ENCODE assay signal across 8 mouse cellular contexts in the genomic region with DNA sequence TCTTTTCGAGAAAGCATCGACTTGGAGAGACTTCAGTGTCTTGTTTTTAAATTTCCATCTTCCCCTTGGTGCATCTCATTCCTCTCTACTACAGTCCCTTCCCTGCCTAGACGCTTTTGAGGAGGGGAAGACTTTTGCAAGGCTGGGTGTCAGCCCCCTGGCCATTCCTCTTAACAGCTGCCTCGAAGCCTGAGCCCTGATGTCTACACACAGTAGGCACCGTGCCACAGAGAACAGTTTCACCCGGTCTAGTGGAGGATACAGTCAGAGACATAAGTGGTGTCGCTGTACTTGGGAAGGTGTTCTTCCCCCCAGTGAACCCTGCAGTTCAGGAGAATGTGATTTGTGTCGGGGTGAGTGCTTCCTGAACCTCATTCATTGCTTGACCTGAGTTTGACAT. TPM values are rescaled to one million over a fixed set of nuclear protein-coding genes. Genes with fewer than 3 reads are reported as not detected.
DNase-seq lines count a peak whose midpoint lies in the region; ATAC-seq and TF ChIP-seq lines count a peak whose summit lies in the region.

No protein-coding gene starts in this region.

- H3K4me3 ChIP-seq in kidney, embryonic 15.5 days (replicated peaks): peak overlapping the region; percentile 78
- H3K4me3 ChIP-seq in bone marrow, adult 2 months (replicated peaks; ENCODE audit: control insufficient read depth, low read depth, low read length): peak overlapping the region; percentile 82
- peak overlapping the region; percentile 77 for H3K4me3 ChIP-seq in hindbrain, embryonic 13.5 days
- H3K4me3 ChIP-seq in macrophage (ENCODE audit: inconsistent target): peak overlapping the region; percentile 81

- no peak for TF ChIP-seq CTCF in bone marrow, adult 2 months (IDR thresholded peaks at IDR 0.05; ENCODE audit: control insufficient read depth, insufficient read depth, low read length)

- no peaks in the 10 kb centered on the region for H3K27me3 ChIP-seq in kidney, embryonic 15.5 days
- no peaks in the 10 kb centered on the region for H3K27me3 ChIP-seq in hindbrain, embryonic 13.5 days

- peak overlapping the region; percentile 95; the same call in 1 of the 2 replicates for H3K27ac ChIP-seq in kidney, embryonic 15.5 days
- peak overlapping the region; percentile 99 for H3K27ac ChIP-seq in bone marrow, adult 2 months (ENCODE audit: control insufficient read depth, insufficient read depth, low read depth, low read length, poor library complexity)
- H3K27ac ChIP-seq in hindbrain, embryonic 13.5 days: peak overlapping the region; percentile 97; the same call in 1 of the 2 replicates
- H3K27ac ChIP-seq in macrophage: peak overlapping the region; percentile 99

- peaks cover 55% of the 10 kb centered on the region for H3K79me2 ChIP-seq in macrophage (ENCODE audit: inconsistent target)

- TF ChIP-seq POLR2A in bone marrow, adult 2 months (IDR thresholded peaks at IDR 0.05; ENCODE audit: borderline replicate concordance, control insufficient read depth, low read depth, low read length): no peak

- peak overlapping the region; percentile 71 for H3K4me2 ChIP-seq in kidney, embryonic 15.5 days
- peak overlapping the region; percentile 74 for H3K4me2 ChIP-seq in hindbrain, embryonic 13.5 days

- DNase-seq in kidney, adult 9 months: no peak
- DNase-seq in right cerebral cortex, postnatal 14 days: no peak
- no peak for DNase-seq in layer of hippocampus, adult 9-10 months (ENCODE audit: low spot score)
- DNase-seq in gastrocnemius, postnatal 4 days (ENCODE audit: low spot score in 2 of 2): no peak

- H3K9ac ChIP-seq in kidney, embryonic 15.5 days: peak overlapping the region; percentile 76
- peak overlapping the region; percentile 88 for H3K9ac ChIP-seq in hindbrain, embryonic 13.5 days

- ATAC-seq in kidney, embryonic 15.5 days (replicated peaks; ENCODE audit: low FRiP score): no peak
- ATAC-seq in hindbrain, embryonic 13.5 days (ENCODE audit: low FRiP score): no peak

- 58% methylated on average over 8 of the region's 8 CpGs for WGBS in kidney, embryonic 15.5 days
- 2% methylated on average over 8 of the region's 8 CpGs for WGBS in bone marrow, adult 2 months
- WGBS in hindbrain, embryonic 13.5 days: 81% methylated on average over 8 of the region's 8 CpGs
- 3% methylated on average over 8 of the region's 8 CpGs for WGBS in macrophage (ENCODE audit: missing documents)

- H3K9me3 ChIP-seq in kidney, embryonic 15.5 days (replicated peaks): no peaks in the 10 kb centered on the region
- no peaks in the 10 kb centered on the region for H3K9me3 ChIP-seq in hindbrain, embryonic 13.5 days

- H3K36me3 ChIP-seq in kidney, embryonic 15.5 days: peaks cover 34% of the 10 kb centered on the region
- peaks cover 40% of the 10 kb centered on the region for H3K36me3 ChIP-seq in hindbrain, embryonic 13.5 days
- peaks cover 19% of the 10 kb centered on the region for H3K36me3 ChIP-seq in macrophage (ENCODE audit: inconsistent target)

- peaks cover 24% of the 10 kb centered on the region for H3K4me1 ChIP-seq in kidney, embryonic 15.5 days
- peaks cover 4% of the 10 kb centered on the region; the same call in 1 of the 2 replicates for H3K4me1 ChIP-seq in bone marrow, adult 2 months (ENCODE audit: control insufficient read depth, insufficient read depth, low read length)
- H3K4me1 ChIP-seq in hindbrain, embryonic 13.5 days (replicated peaks): peaks cover 30% of the 10 kb centered on the region

RNA-seq across cellular contexts. Expression of a gene that starts 0.5 kb away (rescaled TPM):
- polyA plus RNA-seq in kidney, embryonic 15.5 days (2015; fragmentation: Nextera tagmentation; extraction: Ambion mirVana): 0.24 and 0.53 TPM in 2 replicates
- polyA plus RNA-seq in bone marrow, adult 2 months (2011; ENCODE audit: insufficient read depth, insufficient read length, low replicate concordance, missing spikeins): not detected in 2 replicates
- 0.40 and 0.48 TPM in 2 replicates for polyA plus RNA-seq in hindbrain, embryonic 13.5 days (2015; fragmentation: Nextera tagmentation; extraction: Ambion mirVana)
- 1 to 10 TPM in 1 of 26 experiments, under 1 TPM in 24, not detected in 1; 0.23 to 1.0 (median 0.60) TPM for total RNA-seq in macrophage (2018; cell fraction: chromatin; rRNA removed)
- total RNA-seq in macrophage (2018; cell fraction: cytosol; rRNA removed): under 1 TPM in 25 of 26 experiments, not detected in 1; 0.04 to 0.41 (median 0.15) TPM
- 1 to 10 TPM in 1 of 26 experiments, under 1 TPM in 24, not detected in 1; 0.22 to 1.1 (median 0.56) TPM for total RNA-seq in macrophage (2018; cell fraction: nucleus; rRNA removed)
- 0.09 to 0.23 TPM (median 0.21 TPM) in 3 replicates for polyA plus RNA-seq in macrophage (2018)
- under 1 TPM in 1 of 2 experiments, not detected in 1; 0.10 TPM for total RNA-seq in gastrocnemius, postnatal 4 days (2021)

RNA-seq across cellular contexts. Expression of a gene that starts 1.0 kb away (rescaled TPM):
- 151 and 158 TPM in 2 replicates for polyA plus RNA-seq in kidney, embryonic 15.5 days (2015; fragmentation: Nextera tagmentation; extraction: Ambion mirVana)
- 53.6 and 78.1 TPM in 2 replicates for polyA plus RNA-seq in bone marrow, adult 2 months (2011; ENCODE audit: insufficient read depth, insufficient read length, low replicate concordance, missing spikeins)
- 151 and 156 TPM in 2 replicates for polyA plus RNA-seq in hindbrain, embryonic 13.5 days (2015; fragmentation: Nextera tagmentation; extraction: Ambion mirVana)
- total RNA-seq in macrophage (2018; cell fraction: chromatin; rRNA removed): 100 to 1,000 TPM in 3 of 26 experiments, 10 to 100 TPM in 23; 33.4 to 125 (median 65.7) TPM
- 100 to 1,000 TPM; 202 to 321 (median 284) TPM for total RNA-seq in macrophage (2018; cell fraction: cytosol; rRNA removed)
- 100 to 1,000 TPM in 10 of 26 experiments, 10 to 100 TPM in 16; 51.7 to 155 (median 92.3) TPM for total RNA-seq in macrophage (2018; cell fraction: nucleus; rRNA removed)
- 249 to 321 TPM (median 295 TPM) in 3 replicates for polyA plus RNA-seq in macrophage (2018)
- 100 to 1,000 TPM; 105 to 106 TPM for total RNA-seq in gastrocnemius, postnatal 4 days (2021)

RNA-seq across cellular contexts. Expression of a gene that starts 27.0 kb away (rescaled TPM):
- polyA plus RNA-seq in kidney, embryonic 15.5 days (2015; fragmentation: Nextera tagmentation; extraction: Ambion mirVana): 9.2 and 9.9 TPM in 2 replicates
- not detected in 2 replicates for polyA plus RNA-seq in bone marrow, adult 2 months (2011; ENCODE audit: insufficient read depth, insufficient read length, low replicate concordance, missing spikeins)
- polyA plus RNA-seq in hindbrain, embryonic 13.5 days (2015; fragmentation: Nextera tagmentation; extraction: Ambion mirVana): 10.9 and 12.1 TPM in 2 replicates
- 1 to 10 TPM in 19 of 26 experiments, under 1 TPM in 1, not detected in 6; 0.66 to 7.7 (median 2.6) TPM for total RNA-seq in macrophage (2018; cell fraction: chromatin; rRNA removed)
- total RNA-seq in macrophage (2018; cell fraction: cytosol; rRNA removed): 1 to 10 TPM; 1.6 to 6.0 (median 3.1) TPM
- 10 to 100 TPM in 1 of 26 experiments, 1 to 10 TPM in 21, under 1 TPM in 1, not detected in 3; 0.97 to 10.3 (median 4.2) TPM for total RNA-seq in macrophage (2018; cell fraction: nucleus; rRNA removed)
- polyA plus RNA-seq in macrophage (2018): 1.2 to 2.8 TPM (median 2.0 TPM) in 3 replicates
- 1 to 10 TPM; 2.8 to 3.1 TPM for total RNA-seq in gastrocnemius, postnatal 4 days (2021)

RNA-seq across cellular contexts. Expression of a gene that starts 27.2 kb away (rescaled TPM):
- 70.1 and 73.5 TPM in 2 replicates for polyA plus RNA-seq in kidney, embryonic 15.5 days (2015; fragmentation: Nextera tagmentation; extraction: Ambion mirVana)
- 82.2 and 130 TPM in 2 replicates for polyA plus RNA-seq in bone marrow, adult 2 months (2011; ENCODE audit: insufficient read depth, insufficient read length, low replicate concordance, missing spikeins)
- 50.8 and 53.3 TPM in 2 replicates for polyA plus RNA-seq in hindbrain, embryonic 13.5 days (2015; fragmentation: Nextera tagmentation; extraction: Ambion mirVana)
- total RNA-seq in macrophage (2018; cell fraction: chromatin; rRNA removed): 100 to 1,000 TPM in 22 of 26 experiments, 10 to 100 TPM in 4; 50.3 to 433 (median 216) TPM
- 100 to 1,000 TPM in 5 of 26 experiments, 10 to 100 TPM in 21; 37.1 to 112 (median 63.3) TPM for total RNA-seq in macrophage (2018; cell fraction: cytosol; rRNA removed)
- 100 to 1,000 TPM in 11 of 26 experiments, 10 to 100 TPM in 15; 38.1 to 184 (median 91.0) TPM for total RNA-seq in macrophage (2018; cell fraction: nucleus; rRNA removed)
- 61.1 to 130 TPM (median 82.9 TPM) in 3 replicates for polyA plus RNA-seq in macrophage (2018)
- total RNA-seq in gastrocnemius, postnatal 4 days (2021): 100 to 1,000 TPM; 115 to 123 TPM

RNA-seq across cellular contexts. Expression of a gene that starts 36.1 kb away (rescaled TPM):
- polyA plus RNA-seq in kidney, embryonic 15.5 days (2015; fragmentation: Nextera tagmentation; extraction: Ambion mirVana): 51.0 and 63.0 TPM in 2 replicates
- 6.8 TPM in 1 of 2 replicates, not detected in the other for polyA plus RNA-seq in bone marrow, adult 2 months (2011; ENCODE audit: insufficient read depth, insufficient read length, low replicate concordance, missing spikeins)
- polyA plus RNA-seq in hindbrain, embryonic 13.5 days (2015; fragmentation: Nextera tagmentation; extraction: Ambion mirVana): 21.0 and 39.2 TPM in 2 replicates
- total RNA-seq in macrophage (2018; cell fraction: chromatin; rRNA removed): 1 to 10 TPM in 2 of 26 experiments, not detected in 24; 1.3 TPM
- total RNA-seq in macrophage (2018; cell fraction: cytosol; rRNA removed): under 1 TPM in 20 of 26 experiments, not detected in 6; 0.11 to 0.80 (median 0.37) TPM
- total RNA-seq in macrophage (2018; cell fraction: nucleus; rRNA removed): 1 to 10 TPM in 3 of 26 experiments, under 1 TPM in 1, not detected in 22; 0.82 to 2.4 (median 1.9) TPM
- 0.50 to 0.59 TPM in 2 of 3 replicates, not detected in the other for polyA plus RNA-seq in macrophage (2018)
- total RNA-seq in gastrocnemius, postnatal 4 days (2021): 1 to 10 TPM; 1.1 to 1.6 TPM
